Mouse (Mus musculus): ENCODE data around the gene Dguok.

DNA sequence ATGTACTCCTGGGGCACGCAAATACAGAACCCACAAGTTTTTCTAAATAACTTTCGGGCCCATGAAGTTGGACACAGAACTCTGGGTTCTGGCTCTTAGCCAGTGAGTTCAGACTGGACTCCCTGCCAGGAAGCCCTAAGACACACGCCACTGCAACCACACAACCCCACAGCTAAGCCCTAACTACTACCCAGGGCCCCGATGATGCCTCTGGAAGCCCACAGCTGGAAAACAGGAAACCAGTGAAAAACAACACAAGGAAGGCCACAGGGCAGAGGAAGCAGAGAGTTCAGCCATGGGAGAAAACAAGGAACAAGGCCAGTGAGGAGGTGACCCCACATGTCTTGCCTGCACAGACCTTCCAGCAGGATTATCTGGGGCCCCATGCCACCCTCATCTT lies 73.2 kb downstream of the Dguok start:
- TF ChIP-seq CTCF (conservative IDR thresholded peaks at IDR 0.05; ENCODE audit: insufficient read depth, insufficient read length, low read depth, low read length) (no peak), POLR2A (IDR thresholded peaks at IDR 0.05; ENCODE audit: low read depth, low read length) (no peak)

Measured in kidney, adult 2 months (tissue).